Mouse (Mus musculus): ENCODE data around the gene Elovl2. TPM values are rescaled to one million over a fixed set of nuclear protein-coding genes. Genes with fewer than 3 reads are reported as not detected.

Elovl2 gene
- polyA plus RNA-seq (2015; fragmentation: Illumina TruSeq; extraction: RNeasy Lipid Tissue Mini Kit (QIAGEN cat#74804); ENCODE audit: insufficient read depth, low read depth, low replicate concordance), result 0.41 TPM

GRCm38 (mm10) chr13:41220304-41220834 lies at the start of gene Elovl2:
Gene Elovl2 (minus strand): TSS chr13:41220405.

DNA sequence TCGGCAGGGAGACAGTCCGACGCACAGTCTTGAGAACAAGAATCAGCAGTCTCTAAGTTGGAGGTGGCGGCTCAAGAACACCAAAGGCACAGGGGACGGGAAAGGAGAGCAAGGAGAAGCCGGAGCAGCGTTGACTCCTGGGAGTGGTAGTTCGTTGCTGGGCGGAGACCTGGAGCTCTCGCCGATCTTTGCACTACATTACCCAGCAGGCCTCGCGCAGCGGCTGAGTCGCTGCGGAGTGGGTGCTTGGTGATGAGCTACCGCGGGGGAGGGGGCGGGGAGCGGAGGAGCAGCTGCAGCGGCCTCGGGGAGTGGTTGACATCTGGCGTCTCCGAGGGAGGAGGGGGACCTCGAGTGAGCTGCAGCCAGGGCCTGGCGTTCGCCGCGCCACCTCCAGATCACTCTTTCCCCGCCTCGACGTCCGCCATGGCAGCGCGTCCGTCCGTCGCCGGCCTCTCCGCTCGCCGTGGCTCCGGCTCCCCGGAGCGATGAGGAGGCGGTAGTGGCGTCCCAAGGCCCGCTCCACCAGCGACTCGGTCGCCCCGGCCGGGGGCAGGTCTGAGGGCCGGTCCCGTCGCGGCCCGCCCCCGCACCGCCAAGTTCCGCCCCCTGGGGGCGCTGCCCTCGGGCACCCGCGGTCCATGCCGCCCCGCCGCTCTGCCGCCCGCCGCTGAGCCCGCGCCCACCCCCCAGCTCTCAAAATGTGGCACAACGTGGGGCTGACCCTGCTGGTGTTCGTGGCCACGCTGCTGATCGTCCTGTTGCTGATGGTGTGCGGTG lies 29.5 kb upstream of the Elovl2 start, which contains the start of gene Smim13:
Gene Smim13 (plus strand): TSS at position 307 of the 780 bp plus-strand sequence.

Other genes starting within 250 kb of the Elovl2 start
- 10.4 TPM for gene Pak1ip1, start 219.4 kb downstream of the Elovl2 start, polyA plus RNA-seq (2015; fragmentation: Illumina TruSeq; extraction: RNeasy Lipid Tissue Mini Kit (QIAGEN cat#74804); ENCODE audit: insufficient read depth, low read depth, low replicate concordance)
- gene Tmem14c, start 204.1 kb downstream of the Elovl2 start, polyA plus RNA-seq (2015; fragmentation: Illumina TruSeq; extraction: RNeasy Lipid Tissue Mini Kit (QIAGEN cat#74804); ENCODE audit: insufficient read depth, low read depth, low replicate concordance), result 21.8 TPM
- gene Mak, start 140.7 kb downstream of the Elovl2 start, polyA plus RNA-seq (2015; fragmentation: Illumina TruSeq; extraction: RNeasy Lipid Tissue Mini Kit (QIAGEN cat#74804); ENCODE audit: insufficient read depth, low read depth, low replicate concordance), result not detected
- gene Gcm2, start 109.4 kb downstream of the Elovl2 start, polyA plus RNA-seq (2015; fragmentation: Illumina TruSeq; extraction: RNeasy Lipid Tissue Mini Kit (QIAGEN cat#74804); ENCODE audit: insufficient read depth, low read depth, low replicate concordance), result not detected
- gene Sycp2l, start 106.1 kb downstream of the Elovl2 start, polyA plus RNA-seq (2015; fragmentation: Illumina TruSeq; extraction: RNeasy Lipid Tissue Mini Kit (QIAGEN cat#74804); ENCODE audit: insufficient read depth, low read depth, low replicate concordance), result not detected
- 3.8 TPM for gene Smim13, start 29.4 kb upstream of the Elovl2 start, polyA plus RNA-seq (2015; fragmentation: Illumina TruSeq; extraction: RNeasy Lipid Tissue Mini Kit (QIAGEN cat#74804); ENCODE audit: insufficient read depth, low read depth, low replicate concordance)
- not detected for gene Gm17364, start 53.6 kb upstream of the Elovl2 start, polyA plus RNA-seq (2015; fragmentation: Illumina TruSeq; extraction: RNeasy Lipid Tissue Mini Kit (QIAGEN cat#74804); ENCODE audit: insufficient read depth, low read depth, low replicate concordance)

Measured in pancreas, adult 10 weeks (tissue).